Mouse (Mus musculus) small intestine, adult 2 months (tissue): ENCODE data around the gene Slc25a38. TPM values are rescaled to one million over a fixed set of nuclear protein-coding genes. Genes with fewer than 3 reads are reported as not detected.
A peak's percentile ranks its signal among the peaks of the same experiment; 100 is the strongest.

ENCODE experiments used
- H3K27ac ChIP-seq: fragments of 200-500 bp; 2 replicates; pipeline ENCODE4 v1.5.1; 2012; ENCODE audit warnings: low read depth, low read length, control low read depth, inconsistent platforms; ENCODE audit not compliant: insufficient read depth
- H3K27me3 ChIP-seq: fragments of 200-500 bp; 2 replicates; pipeline ENCODE4 v1.6.1; 2012; ENCODE audit warnings: mild to moderate bottlenecking, moderate library complexity, low read length, inconsistent platforms; ENCODE audit not compliant: control insufficient read depth, insufficient read depth
- H3K36me3 ChIP-seq: fragments of 200-500 bp; 2 replicates; pipeline ENCODE4 v1.6.1; 2012; ENCODE audit warnings: mild to moderate bottlenecking, low read length, control low read depth, inconsistent platforms; ENCODE audit not compliant: control insufficient read depth, insufficient read depth
- H3K4me1 ChIP-seq: fragments of 200-500 bp; 2 replicates; pipeline ENCODE4 v1.6.1; 2012; ENCODE audit warnings: low read length, inconsistent platforms, mixed read lengths; ENCODE audit not compliant: control insufficient read depth, insufficient read depth, insufficient read length
- H3K4me3 ChIP-seq: fragments of 200-500 bp; 2 replicates; pipeline ENCODE4 v1.5.1; 2012; ENCODE audit warnings: low read depth, mild to moderate bottlenecking, control low read depth, inconsistent platforms, low read length, moderate library complexity
- CTCF ChIP-seq: fragments of 200-500 bp; IDR thresholded peaks from 2 replicates; pipeline ENCODE4 v1.5.1; 2012; ENCODE audit warnings: low read depth, mild to moderate bottlenecking, control low read depth, inconsistent platforms, low read length, moderate library complexity, mixed read lengths; ENCODE audit not compliant: insufficient replicate concordance, insufficient read length; ENCODE audit errors: extremely low read depth
- POLR2A ChIP-seq: fragments of 200-500 bp; IDR thresholded peaks from 2 replicates; pipeline ENCODE4 v1.6.1; 2012; ENCODE audit warnings: low read depth, mild to moderate bottlenecking, control low read depth, inconsistent platforms, low read length, moderate library complexity
- WGBS: fragments of 180-500 bp; shearing (Covaris S2); methylation state at CpG from one replicate; pipeline ENCODE4 v1.1.7; 2018; 5-methylcytosine and 5-hydroxymethylcytosine counted together
- polyA plus RNA-seq: library from polyadenylated mRNA; depleted of rRNA; stranded (reverse); fragments of >200 nt; gene quantifications from 2 replicates; pipeline ENCODE4 v1.2.3, GENCODE M21; 2012

The Slc25a38 gene
- polyA plus RNA-seq, 1 experiment: 29.4 TPM

GRCm38 (mm10) chr9:120127538-120128251 lies 17.5 kb downstream of the Slc25a38 start, which contains the start of gene Rpsa:
Rpsa (plus strand) TSS chr9:120127689.
- Histone ChIP-seq H3K4me1 (peaks cover 9% of the 10 kb centered on the region; the same call in 1 of the 2 replicates), H3K36me3 (peaks cover 34% of the 10 kb centered on the region), H3K27me3 (no peaks in the 10 kb centered on the region), H3K27ac (peak within 1 kb of the TSS; percentile 61), H3K4me3 (peak within 1 kb of the TSS; percentile 85)
- WGBS: under 1% methylated on average over 72 of the region's 72 CpGs
- no peak for TF ChIP-seq CTCF
- peak; percentile 67 for TF ChIP-seq POLR2A

GRCm38 (mm10) chr9:120129276-120129675 lies 19.1 kb downstream of the Slc25a38 start:
- Histone ChIP-seq H3K27me3 (no peaks in the 10 kb centered on the region), H3K4me1 (peaks cover 9% of the 10 kb centered on the region; the same call in 1 of the 2 replicates), H3K36me3 (peaks cover 24% of the 10 kb centered on the region), H3K4me3 (peak overlapping the region; percentile 1; the same call in 1 of the 2 replicates), H3K27ac (no peak overlapping the region)
- 37% methylated on average over 10 of the region's 10 CpGs for whole genome bisulfite sequencing
- TF ChIP-seq CTCF: no peak
- TF ChIP-seq POLR2A: no peak

- H3K36me3 ChIP-seq: peaks cover 24% of the 10 kb centered on the region
- H3K4me3 ChIP-seq: no peak overlapping the region
- 80% methylated on average over 3 of the region's 3 CpGs for WGBS
These were observed 21.7 kb downstream of the Slc25a38 start for GRCm38 (mm10) chr9:120131784-120132288.

DNA sequence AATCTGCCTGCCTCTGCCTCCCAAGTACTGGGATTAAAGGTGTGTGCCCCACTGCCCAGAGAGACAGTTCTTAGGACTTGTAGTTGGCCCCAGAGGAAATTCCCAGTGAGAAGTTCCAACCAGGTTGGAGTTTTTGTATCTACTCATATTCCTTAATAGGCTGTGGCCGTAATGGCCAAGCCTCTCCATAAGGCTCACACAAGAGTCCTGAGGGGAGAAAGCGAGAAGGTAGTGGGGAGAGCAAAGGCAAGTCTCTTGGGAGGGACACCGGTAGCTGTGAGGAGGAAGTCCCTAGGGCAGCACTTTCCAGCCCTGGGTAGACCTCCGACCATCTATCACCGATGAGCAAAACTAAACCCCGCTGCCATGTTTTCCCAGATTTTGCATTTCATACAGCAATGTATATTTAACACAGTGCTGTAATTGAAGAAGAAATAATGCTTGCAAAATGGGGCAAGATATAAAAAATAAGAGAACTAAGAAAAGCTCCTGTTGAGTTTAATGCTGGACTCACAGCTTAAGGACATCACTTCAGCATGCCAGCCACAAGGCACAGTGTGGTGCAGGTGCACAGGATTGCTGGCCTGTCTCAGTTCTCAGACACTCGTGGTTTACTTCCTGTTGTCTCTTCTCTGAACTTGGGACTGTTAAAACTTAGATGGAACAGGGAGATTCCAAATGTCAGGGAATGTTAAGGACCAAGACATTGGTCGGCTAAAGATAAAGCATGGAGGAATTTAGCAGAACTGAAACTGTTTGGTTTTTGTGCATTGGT lies 23.0 kb downstream of the Slc25a38 start:
- Histone ChIP-seq H3K27ac (no peak overlapping the region), H3K4me1 (peaks cover 9% of the 10 kb centered on the region; the same call in 1 of the 2 replicates), H3K4me3 (no peak overlapping the region), H3K27me3 (no peaks in the 10 kb centered on the region), H3K36me3 (peaks cover 24% of the 10 kb centered on the region)
- TF ChIP-seq CTCF (no peak), POLR2A (no peak)
- WGBS: 44% methylated on average over 8 of the region's 8 CpGs

More at GRCm38 (mm10) chr9:120131784-120132288, 21.7 kb downstream of the Slc25a38 start:
- peaks cover 9% of the 10 kb centered on the region; the same call in 1 of the 2 replicates for H3K4me1 ChIP-seq
- TF ChIP-seq POLR2A (no peak), CTCF (no peak)
- H3K27me3 ChIP-seq: no peaks in the 10 kb centered on the region
- no peak overlapping the region for H3K27ac ChIP-seq

DNA sequence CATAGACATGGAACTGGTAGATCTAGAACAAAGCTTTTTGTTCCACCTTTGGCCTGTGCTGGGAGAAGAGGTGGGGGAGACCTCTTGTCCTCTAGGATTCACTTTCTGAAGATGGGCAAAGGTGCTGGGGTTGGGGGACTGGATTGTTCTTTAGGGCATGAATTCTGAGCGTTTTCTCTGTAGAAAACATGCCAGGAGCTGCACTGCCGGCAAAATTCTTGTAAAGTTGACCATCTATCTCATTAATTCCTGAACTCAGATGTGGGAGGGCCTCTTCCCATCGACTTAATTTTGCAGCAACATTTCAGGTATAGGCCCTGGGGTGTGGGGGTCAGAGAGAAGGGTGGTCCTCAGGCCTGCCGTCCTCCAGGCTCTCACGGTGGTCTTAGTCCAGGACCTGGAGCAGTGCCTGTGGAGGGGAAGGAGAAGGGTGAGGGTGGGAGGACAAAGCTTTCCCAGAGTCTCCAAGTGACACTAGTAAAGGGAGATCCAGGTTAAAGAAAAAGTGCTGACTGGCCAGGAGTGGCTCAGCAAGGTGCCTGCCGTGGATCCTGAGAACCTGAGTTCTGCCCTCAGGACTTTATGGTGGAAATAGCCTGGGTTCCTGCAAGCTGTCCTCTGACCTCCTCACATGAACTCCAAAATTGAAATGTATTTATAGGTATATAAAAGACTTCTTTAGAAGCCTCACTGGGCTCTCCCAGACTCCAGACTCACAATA lies 23.7 kb downstream of the Slc25a38 start:
- H3K36me3 ChIP-seq: peaks cover 22% of the 10 kb centered on the region
- peaks cover 4% of the 10 kb centered on the region; the same call in 1 of the 2 replicates for H3K4me1 ChIP-seq
- 42% methylated on average over 6 of the region's 6 CpGs for WGBS
- H3K27me3 ChIP-seq: no peaks in the 10 kb centered on the region
- TF ChIP-seq CTCF (no peak), POLR2A (no peak)
- no peak overlapping the region for H3K4me3 ChIP-seq
- no peak overlapping the region for H3K27ac ChIP-seq

DNA sequence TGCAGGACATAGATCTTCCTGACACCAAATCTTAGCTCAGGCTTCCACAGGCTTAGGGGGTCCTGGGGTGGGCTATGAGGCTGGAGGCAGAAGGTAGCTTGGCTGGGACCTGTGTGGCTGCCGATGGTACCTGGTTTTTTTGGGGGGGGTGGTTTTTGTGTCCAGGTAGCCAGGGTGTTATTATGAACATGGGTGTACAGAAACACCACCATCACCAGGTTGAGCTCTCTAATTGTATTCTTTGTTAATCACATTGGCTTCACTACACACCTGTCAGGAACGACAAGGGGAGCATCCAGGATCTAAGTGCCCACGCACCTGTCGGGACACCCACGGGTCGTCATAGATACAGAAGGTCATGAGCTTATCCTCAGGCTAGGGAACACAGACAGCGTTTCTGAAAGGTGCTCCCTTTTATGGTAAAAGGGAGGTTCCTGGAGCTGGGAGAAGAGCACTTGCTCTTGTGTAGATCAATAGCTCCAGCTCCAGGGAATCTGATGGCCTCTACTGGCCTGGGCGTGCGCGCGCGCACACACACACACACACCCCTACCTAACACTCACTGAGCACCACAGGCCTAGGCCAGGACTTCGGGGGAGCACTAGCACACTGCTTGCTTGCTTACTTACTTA lies 24.5 kb downstream of the Slc25a38 start:
- H3K4me3 ChIP-seq: no peak overlapping the region
- peaks cover 17% of the 10 kb centered on the region for H3K36me3 ChIP-seq
- 61% methylated on average over 13 of the region's 13 CpGs for WGBS
- no peaks in the 10 kb centered on the region for H3K4me1 ChIP-seq
- H3K27ac ChIP-seq: no peak overlapping the region
- no peaks in the 10 kb centered on the region for H3K27me3 ChIP-seq
- no peak for TF ChIP-seq POLR2A
- no peak for TF ChIP-seq CTCF
